ENCODE assay signal across 12 mouse cellular contexts in the genomic region with DNA sequence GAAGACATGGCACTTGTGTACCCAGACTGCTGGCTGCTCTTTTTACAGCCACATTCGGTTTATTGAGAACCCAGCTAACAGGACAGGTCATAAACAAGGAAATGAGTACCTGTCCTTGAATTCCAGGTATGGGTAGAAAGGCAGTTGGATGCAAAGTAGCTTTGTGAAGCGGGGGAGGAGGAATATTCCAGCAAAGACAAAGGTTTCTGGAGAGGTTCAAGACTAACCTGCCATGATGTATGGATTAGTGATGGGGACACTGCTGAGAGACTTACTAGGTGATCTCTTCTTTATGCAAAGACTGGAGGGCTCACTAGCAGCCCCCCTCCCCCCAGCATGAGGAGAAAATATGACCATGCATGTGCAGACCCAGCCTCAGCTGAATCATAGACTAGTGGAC. TPM values are rescaled to one million over a fixed set of nuclear protein-coding genes. Genes with fewer than 3 reads are reported as not detected.
DNase-seq lines count a peak whose midpoint lies in the region; ATAC-seq lines count a peak whose summit lies in the region.
"Had no signal": no experiment of that assay in that cellular context is flagged by ENCODE, and none has a peak within 500 bp of the region (broad histone marks: within the 10 kb centered on the region; RNA-seq: fewer than 3 reads in every experiment).

No protein-coding gene starts in this region.

- H3K27me3 ChIP-seq in forebrain, embryonic 15.5 days, result no peaks in the 10 kb centered on the region
- H3K27me3 ChIP-seq in forebrain, embryonic 13.5 days, result no peaks in the 10 kb centered on the region
- no peaks in the 10 kb centered on the region for H3K27me3 ChIP-seq in hindbrain, embryonic 14.5 days (ENCODE audit: control insufficient read depth, insufficient read depth, low read length)
- H3K27me3 ChIP-seq in midbrain, embryonic 12.5 days, result no peaks in the 10 kb centered on the region
- H3K27me3 ChIP-seq: limb, embryonic 15.5 days had no signal

- peak overlapping the region; percentile 51; the same call in 1 of the 2 replicates for H3K4me2 ChIP-seq in forebrain, embryonic 15.5 days (replicated peaks)
- no peak overlapping the region for H3K4me2 ChIP-seq in forebrain, embryonic 13.5 days
- no peak overlapping the region; the same call in 1 of the 2 replicates for H3K4me2 ChIP-seq in hindbrain, embryonic 14.5 days (replicated peaks)
- no peak overlapping the region for H3K4me2 ChIP-seq in midbrain, embryonic 12.5 days (replicated peaks)

- H3K36me3 ChIP-seq in forebrain, embryonic 15.5 days, result peaks cover 5% of the 10 kb centered on the region; the same call in 1 of the 2 replicates
- peaks cover 19% of the 10 kb centered on the region for H3K36me3 ChIP-seq in forebrain, embryonic 13.5 days (ENCODE audit: poor library complexity, severe bottlenecking)
- peaks cover 20% of the 10 kb centered on the region for H3K36me3 ChIP-seq in hindbrain, embryonic 14.5 days (replicated peaks; ENCODE audit: control insufficient read depth, insufficient read depth)
- peaks cover 20% of the 10 kb centered on the region for H3K36me3 ChIP-seq in midbrain, embryonic 12.5 days

- peak; percentile 34 for DNase-seq in CD4-positive helper T cell, adult 2 months (ENCODE audit: low read depth, low spot score)
- no peak for DNase-seq in hindbrain, embryonic 14.5 days (ENCODE audit: low spot score)
- no peak for DNase-seq in urinary bladder, postnatal 4 days (ENCODE audit: low spot score in 2 of 2)
- no peak for DNase-seq in cerebellum, adult 11-12 months
- no peak for DNase-seq in left cerebral cortex, postnatal 25 days (ENCODE audit: low spot score in 2 of 2)
- DNase-seq: adrenal gland, postnatal 14 days; embryo, embryonic 11 days had no signal

- H3K27ac ChIP-seq in forebrain, embryonic 15.5 days (replicated peaks), result peak overlapping the region; percentile 82; the same call in 1 of the 2 replicates
- H3K27ac ChIP-seq in forebrain, embryonic 13.5 days, result no peak overlapping the region
- peak overlapping the region; percentile 84 for H3K27ac ChIP-seq in hindbrain, embryonic 14.5 days
- H3K27ac ChIP-seq in midbrain, embryonic 12.5 days (replicated peaks), result peak overlapping the region; percentile 79; the same call in 1 of the 2 replicates

- intact Hi-C loops in left cerebral cortex, postnatal 25 days (cut with DNase I), result loop anchor here (5.0 kb wide), 1 partner anchor 68 kb away; no protein-coding TSS in a partner anchor

- no peak overlapping the region; the same call in 1 of the 2 replicates for H3K4me3 ChIP-seq in forebrain, embryonic 15.5 days
- H3K4me3 ChIP-seq in forebrain, embryonic 13.5 days, result no peak overlapping the region
- no peak overlapping the region for H3K4me3 ChIP-seq in hindbrain, embryonic 14.5 days (replicated peaks; ENCODE audit: low read length)
- H3K4me3 ChIP-seq in midbrain, embryonic 12.5 days, result no peak overlapping the region

- no peak overlapping the region for H3K9ac ChIP-seq in forebrain, embryonic 15.5 days (replicated peaks)
- no peak overlapping the region for H3K9ac ChIP-seq in forebrain, embryonic 13.5 days
- 0 out of 2 replicates have a peak overlapping the region, but pooled peaks have one; percentile 24 for H3K9ac ChIP-seq in hindbrain, embryonic 14.5 days
- no peak overlapping the region for H3K9ac ChIP-seq in midbrain, embryonic 12.5 days (replicated peaks)

- H3K4me1 ChIP-seq in forebrain, embryonic 15.5 days, result peaks cover 31% of the 10 kb centered on the region
- peaks cover 25% of the 10 kb centered on the region for H3K4me1 ChIP-seq in forebrain, embryonic 13.5 days
- H3K4me1 ChIP-seq in hindbrain, embryonic 14.5 days (replicated peaks; ENCODE audit: control insufficient read depth, insufficient read depth, low read length), result peaks cover 30% of the 10 kb centered on the region
- peaks cover 29% of the 10 kb centered on the region for H3K4me1 ChIP-seq in midbrain, embryonic 12.5 days

- ATAC-seq in forebrain, embryonic 15.5 days (replicated peaks), result no peak
- ATAC-seq in forebrain, embryonic 13.5 days, result no peak
- ATAC-seq in hindbrain, embryonic 14.5 days (ENCODE audit: low FRiP score), result no peak
- no peak for ATAC-seq in midbrain, embryonic 12.5 days (ENCODE audit: low FRiP score, low read depth)

- H3K9me3 ChIP-seq in forebrain, embryonic 15.5 days, result no peaks in the 10 kb centered on the region
- H3K9me3 ChIP-seq in forebrain, embryonic 13.5 days (replicated peaks), result 0 out of 2 replicates have a peak, but pooled peaks cover 3% of the 10 kb centered on the region
- no peaks in the 10 kb centered on the region for H3K9me3 ChIP-seq in hindbrain, embryonic 14.5 days (ENCODE audit: control insufficient read depth, low read length)
- H3K9me3 ChIP-seq in midbrain, embryonic 12.5 days, result no peaks in the 10 kb centered on the region
- H3K9me3 ChIP-seq: heart, embryonic 10.5 days; limb, embryonic 15.5 days had no signal

- 83% methylated on average over 2 of the region's 2 CpGs for WGBS in forebrain, embryonic 15.5 days
- 90% methylated on average over 2 of the region's 2 CpGs for WGBS in forebrain, embryonic 13.5 days
- 90% methylated on average over 2 of the region's 2 CpGs for WGBS in hindbrain, embryonic 14.5 days
- WGBS in midbrain, embryonic 12.5 days, result 80% methylated on average over 2 of the region's 2 CpGs

RNA-seq across cellular contexts. Expression of a gene that starts 1.1 kb away (rescaled TPM):
- polyA plus RNA-seq in forebrain, embryonic 15.5 days (2015; fragmentation: Nextera tagmentation; extraction: Ambion mirVana), result 17.8 and 19.3 TPM in 2 replicates
- polyA plus RNA-seq in forebrain, embryonic 13.5 days (2015; fragmentation: Nextera tagmentation; extraction: Ambion mirVana), result 17.0 and 19.2 TPM in 2 replicates
- polyA plus RNA-seq in hindbrain, embryonic 14.5 days (2014; fragmentation: Nextera tagmentation; extraction: Ambion mirVana), result 17.4 and 18.9 TPM in 2 replicates
- 20.5 and 22.1 TPM in 2 replicates for polyA plus RNA-seq in midbrain, embryonic 12.5 days (2016; fragmentation: Nextera tagmentation; extraction: Ambion mirVana)
- total RNA-seq in left cerebral cortex, postnatal 25 days (2021), result 10 to 100 TPM; 16.8 to 18.4 TPM

RNA-seq across cellular contexts. Expression of a gene that starts 20.1 kb away (rescaled TPM):
- polyA plus RNA-seq in forebrain, embryonic 15.5 days (2015; fragmentation: Nextera tagmentation; extraction: Ambion mirVana), result 0.32 TPM in 2 replicates
- 0.24 and 0.27 TPM in 2 replicates for polyA plus RNA-seq in forebrain, embryonic 13.5 days (2015; fragmentation: Nextera tagmentation; extraction: Ambion mirVana)
- 0.48 and 0.59 TPM in 2 replicates for polyA plus RNA-seq in hindbrain, embryonic 14.5 days (2014; fragmentation: Nextera tagmentation; extraction: Ambion mirVana)
- 0.46 and 0.51 TPM in 2 replicates for polyA plus RNA-seq in midbrain, embryonic 12.5 days (2016; fragmentation: Nextera tagmentation; extraction: Ambion mirVana)
- total RNA-seq in left cerebral cortex, postnatal 25 days (2021), result not detected

RNA-seq across cellular contexts. Expression of a gene that starts 39.0 kb away (rescaled TPM):
- 9.1 and 9.5 TPM in 2 replicates for polyA plus RNA-seq in forebrain, embryonic 15.5 days (2015; fragmentation: Nextera tagmentation; extraction: Ambion mirVana)
- polyA plus RNA-seq in forebrain, embryonic 13.5 days (2015; fragmentation: Nextera tagmentation; extraction: Ambion mirVana), result 6.7 and 8.3 TPM in 2 replicates
- 11.0 and 11.5 TPM in 2 replicates for polyA plus RNA-seq in hindbrain, embryonic 14.5 days (2014; fragmentation: Nextera tagmentation; extraction: Ambion mirVana)
- 9.3 and 10.0 TPM in 2 replicates for polyA plus RNA-seq in midbrain, embryonic 12.5 days (2016; fragmentation: Nextera tagmentation; extraction: Ambion mirVana)
- 10 to 100 TPM; 21.4 to 24.4 TPM for total RNA-seq in left cerebral cortex, postnatal 25 days (2021)

RNA-seq across cellular contexts. Expression of a gene that starts 40.7 kb away (rescaled TPM):
- polyA plus RNA-seq in forebrain, embryonic 15.5 days (2015; fragmentation: Nextera tagmentation; extraction: Ambion mirVana), result 1.2 and 1.3 TPM in 2 replicates
- polyA plus RNA-seq in forebrain, embryonic 13.5 days (2015; fragmentation: Nextera tagmentation; extraction: Ambion mirVana), result 1.1 and 1.5 TPM in 2 replicates
- polyA plus RNA-seq in hindbrain, embryonic 14.5 days (2014; fragmentation: Nextera tagmentation; extraction: Ambion mirVana), result 2.1 and 2.7 TPM in 2 replicates
- polyA plus RNA-seq in midbrain, embryonic 12.5 days (2016; fragmentation: Nextera tagmentation; extraction: Ambion mirVana), result 1.5 and 1.6 TPM in 2 replicates
- total RNA-seq in left cerebral cortex, postnatal 25 days (2021), result 1 to 10 TPM; 3.4 to 4.2 TPM

RNA-seq across cellular contexts. Expression of a gene that starts 42.1 kb away (rescaled TPM):
- polyA plus RNA-seq in forebrain, embryonic 15.5 days (2015; fragmentation: Nextera tagmentation; extraction: Ambion mirVana), result 32.4 and 34.8 TPM in 2 replicates
- polyA plus RNA-seq in forebrain, embryonic 13.5 days (2015; fragmentation: Nextera tagmentation; extraction: Ambion mirVana), result 18.6 and 24.1 TPM in 2 replicates
- 30.4 and 33.3 TPM in 2 replicates for polyA plus RNA-seq in hindbrain, embryonic 14.5 days (2014; fragmentation: Nextera tagmentation; extraction: Ambion mirVana)
- 19.0 and 19.5 TPM in 2 replicates for polyA plus RNA-seq in midbrain, embryonic 12.5 days (2016; fragmentation: Nextera tagmentation; extraction: Ambion mirVana)
- total RNA-seq in left cerebral cortex, postnatal 25 days (2021), result 10 to 100 TPM; 46.6 to 49.4 TPM
